Mouse (Mus musculus) liver, postnatal 0 days (tissue): ENCODE measurements at regions not wholly inside any gene's neighbourhood (a gene's known extent, or its start where the extent isn't known, plus 50 kb on each side); places are given as distances from the start of the nearest gene placed in this dataset.

Experiments used
- ATAC-seq: fragments of 200-750 bp; cut with Nextera tagmentation; 2 replicates; pipeline ENCODE4 v1.8.0; 2017; ENCODE audit warnings: mild to moderate bottlenecking, moderate library complexity
- DNase-seq: peaks from one replicate; pipeline ENCODE4 v3.0.0-alpha.2; 2016
- H3K27ac ChIP-seq: fragments of 300-500 bp; sonication (generic); 2 replicates; pipeline ENCODE4 v1.5.1; 2014; ENCODE audit warnings: antibody characterized with exemption, moderate library complexity, mild to moderate bottlenecking, low read depth
- H3K27me3 ChIP-seq: fragments of 300-500 bp; sonication (generic); 2 replicates; pipeline ENCODE4 v1.6.1; 2014; ENCODE audit warnings: low read length, control low read depth, mixed read lengths; ENCODE audit not compliant: insufficient read depth
- H3K36me3 ChIP-seq: fragments of 300-500 bp; sonication (generic); replicated peaks from 2 replicates; pipeline ENCODE4 v1.6.1; 2014; ENCODE audit warnings: mild to moderate bottlenecking, control low read depth, low read length, moderate library complexity, mixed read lengths; ENCODE audit not compliant: insufficient read depth
- H3K4me1 ChIP-seq: fragments of 300-500 bp; sonication (generic); 2 replicates; pipeline ENCODE4 v1.6.1; 2014; ENCODE audit warnings: antibody characterized with exemption, mild to moderate bottlenecking, control low read depth; ENCODE audit not compliant: insufficient read depth
- H3K4me2 ChIP-seq: fragments of 300-500 bp; sonication (generic); 2 replicates; pipeline ENCODE4 v1.6.1; 2014; ENCODE audit warnings: low read depth, mild to moderate bottlenecking, low read length, moderate library complexity, mixed read lengths
- H3K4me3 ChIP-seq: fragments of 300-500 bp; sonication (generic); 2 replicates; pipeline ENCODE4 v1.5.1; 2014; ENCODE audit warnings: low read depth, low read length
- H3K9ac ChIP-seq: fragments of 300-500 bp; sonication (generic); replicated peaks from 2 replicates; pipeline ENCODE4 v1.6.1; 2014; ENCODE audit warnings: mild to moderate bottlenecking, moderate library complexity
- H3K9me3 ChIP-seq: fragments of 300-500 bp; sonication (generic); 2 replicates; pipeline ENCODE4 v1.6.1; 2016; ENCODE audit warnings: mild to moderate bottlenecking, control low read depth, low read length, mixed read lengths
- CTCF ChIP-seq: sonication (generic); IDR thresholded peaks from 2 replicates; pipeline ENCODE4 v1.5.1; 2016; ENCODE audit warnings: antibody characterized with exemption, low read depth
- EP300 ChIP-seq: IDR thresholded peaks from 2 replicates; pipeline ENCODE4 v1.6.1; 2016; ENCODE audit warnings: antibody characterized with exemption, low read depth, mild to moderate bottlenecking
- WGBS: fragments of 180-500 bp; shearing (Covaris S2); extraction: QIAGEN DNeasy Blood & Tissue Kit; methylation state at CpG from one replicate; pipeline ENCODE4 v1.1.7; 2014; ENCODE audit not compliant: insufficient replicate concordance; 5-methylcytosine and 5-hydroxymethylcytosine counted together

DNA sequence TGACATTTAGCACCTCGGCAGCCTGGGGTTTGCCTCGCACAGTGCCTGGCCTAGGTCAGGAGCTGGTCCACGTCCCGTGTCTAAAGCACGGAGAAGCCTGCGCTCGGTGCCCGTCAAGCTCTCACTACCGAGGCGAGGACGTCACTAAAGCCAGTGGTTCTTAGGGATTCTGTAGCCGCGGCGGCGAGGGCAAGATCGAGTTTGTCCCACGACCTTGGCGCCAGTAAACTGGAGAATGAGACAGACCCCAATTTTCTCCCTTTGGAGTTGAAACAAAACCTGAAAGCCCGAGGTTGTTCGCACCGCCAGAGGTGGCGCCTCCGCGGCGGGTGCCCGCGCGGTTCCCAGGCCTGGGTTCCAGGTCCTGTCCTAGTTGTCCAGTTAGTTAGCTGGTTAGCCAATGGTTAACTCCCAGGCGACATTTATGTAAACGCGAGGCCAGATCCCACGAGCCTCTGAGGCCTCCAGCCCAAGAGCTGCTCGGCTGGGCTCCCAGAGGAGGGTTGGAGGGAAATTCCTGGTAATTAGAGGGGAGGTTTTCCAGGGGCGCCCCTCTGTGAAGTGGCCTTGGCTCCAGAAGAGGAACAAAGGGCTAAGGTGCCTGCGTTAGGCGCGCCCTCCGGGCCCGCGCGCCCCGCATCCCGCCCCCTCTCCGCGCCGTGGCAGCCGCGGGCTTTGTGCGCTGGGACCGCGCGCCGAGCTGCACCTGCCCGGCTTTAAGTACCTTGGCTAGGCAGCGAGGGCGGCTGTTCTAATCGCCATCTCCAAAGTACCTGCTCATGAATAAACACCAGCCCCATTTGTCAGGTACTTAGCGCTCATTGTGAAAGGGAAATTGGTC is 74.0 kb downstream of the Rhcg start:
- H3K36me3 ChIP-seq: no peaks in the 10 kb centered on the region
- H3K9ac ChIP-seq: no peak overlapping the region
- H3K9me3 ChIP-seq: no peaks in the 10 kb centered on the region
- no peaks in the 10 kb centered on the region for H3K4me1 ChIP-seq
- TF ChIP-seq CTCF (no peak), EP300 (no peak)
- 2% methylated on average over 58 of the region's 58 CpGs for WGBS
- H3K4me2 ChIP-seq: no peak overlapping the region
- H3K27ac ChIP-seq: no peak overlapping the region
- no peak for ATAC-seq
- H3K27me3 ChIP-seq: peaks cover 88% of the 10 kb centered on the region
- no peak overlapping the region for H3K4me3 ChIP-seq
- DNase-seq: no peak

- DNase-seq (no peak), ATAC-seq (no peak)
- no peak overlapping the region for H3K4me2 ChIP-seq
- no peak overlapping the region for H3K27ac ChIP-seq
- no peaks in the 10 kb centered on the region for H3K4me1 ChIP-seq
- H3K4me3 ChIP-seq: no peak overlapping the region
- no peak for TF ChIP-seq CTCF
- peaks cover 92% of the 10 kb centered on the region for H3K27me3 ChIP-seq
- no peak overlapping the region for H3K9ac ChIP-seq
- WGBS: 3% methylated on average over 23 of the region's 23 CpGs
- no peaks in the 10 kb centered on the region for H3K9me3 ChIP-seq
- no peaks in the 10 kb centered on the region for H3K36me3 ChIP-seq
Measured at GRCm38 (mm10) chr7:79542379-79543015, 75.0 kb downstream of the Rhcg start.

DNA sequence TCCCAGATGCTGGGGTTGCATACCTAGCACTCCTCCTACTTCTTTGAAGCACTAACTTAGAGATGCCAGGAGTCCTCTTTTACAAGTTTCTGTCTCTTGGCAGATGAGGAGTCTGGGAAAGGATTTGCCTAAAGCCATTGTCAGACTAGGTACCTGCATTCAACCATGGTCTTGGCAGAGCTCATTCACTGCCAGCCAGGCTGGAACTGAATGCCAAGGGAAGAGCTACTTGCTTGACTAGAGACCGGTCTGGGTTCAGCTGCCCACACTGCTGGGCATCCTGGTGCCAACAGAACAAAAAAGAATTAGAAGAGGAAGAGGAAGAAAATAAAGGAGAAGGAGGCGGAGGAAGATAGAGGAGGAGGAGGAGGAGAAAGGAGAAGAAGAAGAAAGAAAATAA is 74.1 kb upstream of the Polg start:
- H3K4me3 ChIP-seq: no peak overlapping the region
- DNase-seq: no peak
- WGBS: 30% methylated on average over 2 of the region's 2 CpGs
- H3K36me3 ChIP-seq: no peaks in the 10 kb centered on the region
- H3K9ac ChIP-seq: no peak overlapping the region
- peaks cover 94% of the 10 kb centered on the region for H3K27me3 ChIP-seq
- no peak overlapping the region for H3K4me2 ChIP-seq
- ATAC-seq: no peak
- no peaks in the 10 kb centered on the region for H3K9me3 ChIP-seq
- no peak overlapping the region for H3K27ac ChIP-seq
- H3K4me1 ChIP-seq: peaks cover 2% of the 10 kb centered on the region; the same call in 1 of the 2 replicates
- TF ChIP-seq EP300 (no peak), CTCF (no peak)

DNA sequence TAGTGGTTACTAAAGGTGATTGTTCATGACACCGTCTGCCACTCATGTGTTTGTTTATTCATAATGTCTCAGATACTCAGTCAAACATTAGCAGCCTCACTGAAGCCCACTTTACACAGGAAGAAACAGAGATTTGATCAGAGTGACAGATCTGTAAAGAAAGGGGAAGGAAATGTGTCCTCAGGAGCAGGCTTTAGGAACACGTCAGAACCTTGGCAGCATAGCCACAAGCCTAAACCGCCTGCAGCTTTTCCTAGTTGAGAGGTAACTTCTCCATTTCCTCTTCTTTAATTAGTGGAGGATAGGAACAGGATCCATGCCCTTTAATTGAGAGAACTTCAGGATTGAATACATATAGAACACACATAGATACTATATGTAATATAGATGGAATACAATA is 73.3 kb upstream of the Polg start:
- Histone ChIP-seq H3K4me1 (peaks cover 2% of the 10 kb centered on the region; the same call in 1 of the 2 replicates), H3K27me3 (peaks cover 94% of the 10 kb centered on the region), H3K9me3 (no peaks in the 10 kb centered on the region), H3K4me2 (no peak overlapping the region), H3K9ac (no peak overlapping the region), H3K27ac (no peak overlapping the region), H3K4me3 (no peak overlapping the region), H3K36me3 (no peaks in the 10 kb centered on the region)
- TF ChIP-seq EP300: no peak
- TF ChIP-seq CTCF: no peak
- ATAC-seq: no peak
- DNase-seq: no peak
- WGBS: 5% methylated on average over 3 of the region's 3 CpGs

DNA sequence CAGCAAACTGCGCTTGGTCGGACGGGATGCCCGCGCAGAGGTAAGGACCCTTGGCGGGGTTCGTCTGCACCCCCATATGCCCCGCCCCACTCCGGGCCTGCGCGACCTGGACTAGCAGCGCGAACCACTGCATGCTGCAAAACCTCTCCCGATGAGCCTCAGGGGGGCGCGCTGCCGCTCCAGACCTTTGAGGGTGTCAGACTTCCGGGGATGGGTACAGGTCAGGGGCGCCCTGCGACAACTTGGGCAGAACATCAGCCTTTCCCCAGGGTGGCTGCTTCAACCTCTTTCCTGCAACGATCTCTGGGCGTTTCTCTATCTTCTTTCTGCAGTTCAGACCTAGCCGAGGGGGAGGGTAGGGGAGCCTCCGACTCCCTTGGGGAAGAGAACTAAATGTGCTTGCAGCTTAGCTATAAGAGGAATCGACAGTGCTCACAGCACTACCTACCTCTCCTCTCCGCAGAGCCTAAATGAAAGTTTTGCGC is 70.0 kb upstream of the Polg start:
- no peak for DNase-seq
- no peak for ATAC-seq
- peaks cover 92% of the 10 kb centered on the region for H3K27me3 ChIP-seq

More for the DNA sequence above, 70.0 kb upstream of the Polg start:
- Histone ChIP-seq H3K4me1 (peaks cover 2% of the 10 kb centered on the region; the same call in 1 of the 2 replicates), H3K9ac (no peak overlapping the region), H3K4me2 (peak overlapping the region; percentile 55), H3K9me3 (no peaks in the 10 kb centered on the region), H3K4me3 (peak overlapping the region; percentile 29; the same call in 1 of the 2 replicates), H3K36me3 (no peaks in the 10 kb centered on the region), H3K27ac (no peak overlapping the region)
- WGBS: under 1% methylated on average over 21 of the region's 27 CpGs
- TF ChIP-seq EP300 (no peak), CTCF (peak; percentile 21; the same call in 1 of the 2 replicates)
